Mouse (Mus musculus): ENCODE measurements around the gene Rpp25.

Rpp25 gene

DNA sequence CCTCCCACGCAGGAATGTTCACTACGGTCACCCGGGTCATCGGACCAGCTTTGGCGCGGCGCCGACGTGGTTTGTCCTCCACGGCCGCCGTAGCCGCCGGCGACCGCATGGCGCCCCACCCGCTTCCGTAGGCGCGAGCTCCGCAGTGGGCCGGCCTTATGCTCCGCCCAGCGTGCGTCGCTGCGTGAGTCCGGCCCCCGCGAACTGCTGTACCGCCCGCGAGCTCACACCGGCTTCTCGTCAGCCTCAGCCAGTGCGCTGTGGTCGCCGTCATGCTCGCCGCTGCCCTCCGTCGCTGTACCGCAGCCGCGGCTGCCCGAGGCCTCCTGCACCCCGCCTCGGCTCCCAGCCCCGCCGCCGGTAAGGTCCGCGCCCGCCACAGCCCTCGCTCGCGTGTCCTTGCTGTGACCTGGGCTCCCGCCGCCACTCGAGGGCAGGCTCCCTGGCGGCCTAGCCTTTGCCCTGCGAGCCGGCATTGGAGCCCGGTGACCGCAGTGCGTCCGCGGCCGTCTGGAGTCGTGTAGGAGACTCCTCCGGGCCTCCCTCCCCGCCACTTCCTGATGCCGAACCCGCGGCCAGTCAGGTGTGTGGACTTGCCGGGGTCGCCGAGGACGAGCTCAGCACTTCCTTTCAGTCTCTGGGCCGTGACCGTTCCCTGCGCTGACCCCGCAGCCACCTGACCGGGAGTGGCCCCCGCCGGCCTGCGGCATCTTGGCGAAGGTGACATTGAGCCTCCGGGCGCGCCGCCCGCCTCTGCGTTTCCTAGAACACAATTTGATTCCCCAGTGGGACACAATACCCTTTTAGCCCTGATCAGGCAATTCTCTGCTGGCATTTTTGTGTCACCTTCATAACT is 17.5 kb downstream of the Rpp25 start, which contains the start of gene Cox5a:
TSS of gene Cox5a (plus strand) at position 219 of the 856 bp plus-strand sequence.
- peak; percentile 95 for DNase-seq

DNA sequence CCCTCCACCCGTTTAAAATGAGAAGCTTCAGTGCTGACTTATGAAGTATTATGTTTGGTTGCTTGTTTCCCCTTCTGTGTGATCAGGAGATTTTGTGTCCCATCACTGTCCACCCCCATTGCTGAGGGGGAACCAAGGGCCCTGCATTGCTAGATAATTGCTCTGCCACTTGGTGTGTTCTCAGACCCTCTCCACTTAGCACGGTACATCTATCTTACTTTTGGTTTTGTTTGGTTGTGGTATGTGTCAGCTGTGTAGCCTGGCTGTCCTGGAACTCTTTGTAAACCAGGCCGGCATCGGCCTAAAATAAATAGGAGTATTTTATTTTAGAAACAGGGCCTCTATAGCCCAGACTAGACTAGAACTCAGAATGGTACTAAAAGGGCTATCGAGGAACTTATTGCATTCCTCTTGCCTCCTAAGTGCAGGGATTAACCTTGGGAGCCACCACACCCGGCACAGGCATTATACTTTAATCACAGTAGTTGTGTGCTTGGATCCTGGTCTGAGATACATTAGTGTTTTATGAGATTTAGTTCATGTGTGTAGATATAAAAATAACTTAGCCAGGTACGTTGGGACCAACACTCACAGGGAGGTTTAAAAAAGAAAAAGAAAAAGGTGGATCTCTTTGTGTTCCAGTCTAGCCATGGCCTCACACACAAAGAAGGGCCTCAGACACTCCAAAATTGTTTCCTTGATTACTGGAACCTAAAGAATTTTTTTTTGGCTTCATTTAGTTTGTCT is 18.5 kb downstream of the Rpp25 start:
- DNase-seq: no peak

DNA sequence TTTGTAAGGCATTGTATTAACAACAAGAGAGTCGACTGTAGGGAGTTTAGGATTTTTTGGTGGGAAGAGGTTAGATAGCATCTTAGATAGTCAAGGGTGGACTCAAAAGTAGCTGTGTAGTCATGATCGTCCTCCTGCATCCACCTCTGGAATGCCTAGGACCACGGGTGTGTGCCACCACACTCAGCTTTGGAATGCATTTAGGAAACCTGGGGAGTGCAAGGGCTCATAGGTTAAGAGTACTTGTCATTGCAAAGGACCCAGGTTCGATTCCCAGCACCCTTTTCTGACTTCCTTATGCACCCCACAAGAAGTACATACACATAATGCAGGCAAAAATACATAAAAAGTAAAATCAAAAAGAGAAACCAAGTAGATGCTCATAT is 19.0 kb downstream of the Rpp25 start:
- DNase-seq: no peak

DNA sequence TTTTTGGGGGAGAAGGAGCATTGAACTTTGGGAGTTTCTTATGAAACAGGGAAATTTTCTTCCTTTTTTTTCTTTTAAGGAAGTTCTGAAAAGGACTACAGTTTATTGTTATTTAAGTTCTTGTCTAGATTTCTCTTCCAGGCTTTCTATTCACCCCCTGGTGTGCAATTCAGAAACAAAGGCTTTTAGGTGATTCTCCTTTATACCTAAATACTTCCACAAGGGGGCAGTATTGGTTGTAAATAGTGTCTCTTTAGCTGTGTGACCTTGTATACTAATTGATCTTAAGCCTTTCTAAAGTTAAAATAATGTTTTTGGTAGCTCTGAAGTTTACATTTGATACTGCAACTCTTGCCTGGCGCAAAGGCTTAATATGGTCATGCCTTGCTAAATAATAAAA is 19.9 kb downstream of the Rpp25 start:
- DNase-seq: no peak

DNA sequence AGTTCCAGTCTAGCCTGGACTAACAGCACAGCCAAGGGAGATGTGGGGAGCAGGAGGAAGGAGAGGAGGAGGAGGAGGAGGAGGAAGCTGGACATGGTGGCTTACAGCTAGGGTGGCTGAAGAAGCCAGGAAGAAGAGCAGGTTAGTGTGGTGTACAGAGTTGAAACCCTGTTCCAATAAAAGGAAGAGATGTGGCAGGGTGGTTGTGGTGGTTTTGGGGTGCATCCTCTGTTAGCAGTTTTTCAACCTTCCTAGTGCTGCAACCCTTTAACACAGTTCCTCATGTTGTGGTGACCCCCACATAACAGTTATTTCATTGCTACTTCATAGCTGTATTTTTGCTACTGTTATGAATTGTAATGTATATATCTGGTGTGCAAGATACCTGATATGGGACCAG is 20.6 kb downstream of the Rpp25 start:
- DNase-seq: no peak

DNA sequence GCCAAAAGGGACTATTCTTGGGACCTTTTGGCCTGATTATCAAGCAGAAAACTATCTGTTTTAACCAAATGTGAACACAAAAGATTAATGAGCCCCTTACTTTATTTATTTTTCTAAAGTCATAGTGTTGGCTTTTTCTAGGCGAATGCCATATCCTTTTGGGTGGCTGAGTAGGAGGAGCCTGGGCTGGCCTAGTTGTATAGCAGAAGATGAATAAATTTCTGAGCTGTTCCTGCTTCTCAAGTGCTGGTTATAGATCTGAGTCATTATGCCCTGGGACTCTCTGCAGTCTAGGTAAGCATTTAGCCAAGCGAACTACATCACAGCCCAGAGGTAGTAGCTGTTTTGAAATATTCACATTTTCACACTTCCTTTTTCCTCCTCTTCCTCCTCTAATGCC is 21.7 kb downstream of the Rpp25 start:
- no peak for DNase-seq

DNA sequence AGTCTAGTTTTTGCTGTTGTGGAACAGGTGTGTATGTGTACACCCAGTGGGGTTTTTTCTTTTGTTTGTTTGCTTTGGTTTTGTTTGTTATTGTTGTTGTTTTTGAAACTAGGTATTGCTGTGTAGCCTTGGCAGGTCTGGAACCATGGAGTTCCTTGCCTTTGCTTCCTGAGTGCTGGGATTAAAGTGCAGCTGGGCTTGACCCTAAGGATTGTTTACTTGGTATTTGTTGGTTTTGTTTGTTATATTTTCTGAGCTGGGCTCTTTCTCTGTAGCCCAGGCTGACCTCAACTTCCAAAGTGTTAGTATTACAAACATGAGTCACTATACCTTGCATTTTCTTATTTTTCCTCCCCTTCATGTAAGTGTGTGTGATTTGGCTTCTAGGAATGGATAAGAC is 22.6 kb downstream of the Rpp25 start:
- DNase-seq: no peak

DNA sequence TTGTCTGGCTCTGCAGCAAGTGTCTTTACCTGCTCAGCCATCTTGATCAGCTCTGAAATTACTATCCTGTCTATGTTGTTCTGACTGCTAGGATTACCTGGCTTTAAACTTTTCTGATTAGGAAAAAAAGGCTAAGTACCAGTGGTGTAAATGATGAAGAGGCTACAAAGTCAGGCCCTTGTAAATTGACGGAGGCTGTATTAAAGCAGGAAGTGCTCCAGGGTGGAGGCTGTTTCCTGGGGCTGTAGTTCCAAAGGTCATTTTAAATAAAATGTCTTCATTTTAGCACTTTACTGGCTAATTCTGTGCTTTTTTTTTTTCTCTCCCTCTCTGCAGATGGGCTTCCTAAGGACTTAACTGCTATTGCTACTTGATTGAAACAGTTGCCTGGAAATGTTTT is 28.1 kb downstream of the Rpp25 start:
- no peak for DNase-seq

DNA sequence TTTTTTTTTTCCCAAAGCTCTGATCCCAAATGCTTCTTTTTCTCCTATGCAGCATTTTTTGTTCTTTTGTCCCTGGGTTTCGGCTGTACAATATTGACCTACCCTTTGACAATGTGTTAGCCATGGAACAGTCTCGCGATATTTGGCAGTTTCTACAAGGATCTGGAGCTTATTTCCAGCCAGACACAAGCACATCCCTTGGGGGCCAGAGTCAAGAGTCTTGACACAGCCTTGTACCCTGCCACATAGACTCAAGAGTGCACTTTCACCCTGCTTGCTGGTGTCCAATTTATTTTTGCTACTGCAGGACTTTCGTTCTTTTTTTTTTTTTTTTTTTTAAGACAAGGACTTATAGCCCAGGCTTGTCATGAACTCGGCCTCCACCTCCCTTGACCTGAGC is 32.5 kb downstream of the Rpp25 start:
- DNase-seq: no peak

DNA sequence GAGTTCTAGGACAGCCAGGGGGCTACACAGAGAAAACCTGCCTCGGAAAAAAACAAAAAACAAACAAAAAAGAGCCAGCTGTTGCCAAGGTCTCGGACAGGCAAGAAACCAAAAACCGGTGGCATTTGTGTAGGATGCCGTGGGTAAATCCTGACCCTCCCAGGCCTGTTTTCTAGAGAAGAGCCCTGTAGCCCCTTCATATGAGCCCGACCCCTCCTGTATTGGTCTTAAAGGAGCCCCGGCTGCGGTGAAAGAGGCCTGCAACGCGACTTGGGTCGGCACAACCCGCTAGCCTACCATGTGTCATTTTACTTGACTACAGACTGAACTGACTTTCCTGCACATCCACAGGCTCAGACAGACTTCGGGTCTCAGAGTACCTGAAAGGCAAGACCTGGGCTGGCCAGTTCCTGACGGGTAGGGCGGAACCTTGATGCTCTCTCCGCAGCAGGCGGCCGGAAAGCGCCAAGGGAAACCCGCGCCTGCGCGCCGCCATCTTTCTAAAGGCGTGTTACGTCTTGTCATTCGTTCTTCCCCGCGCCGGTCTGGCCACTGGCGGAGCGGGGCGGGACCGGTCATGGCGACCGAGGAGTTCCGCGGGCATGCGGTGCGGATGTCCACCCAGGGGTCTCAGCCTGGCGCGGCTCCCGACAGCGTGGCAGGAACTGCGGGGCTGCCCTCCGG is 33.4 kb downstream of the Rpp25 start, which contains the start of gene Fam219b:
TSS of gene Fam219b (plus strand) at position 485 of the 684 bp plus-strand sequence.
- peak; percentile 93 for DNase-seq

DNA sequence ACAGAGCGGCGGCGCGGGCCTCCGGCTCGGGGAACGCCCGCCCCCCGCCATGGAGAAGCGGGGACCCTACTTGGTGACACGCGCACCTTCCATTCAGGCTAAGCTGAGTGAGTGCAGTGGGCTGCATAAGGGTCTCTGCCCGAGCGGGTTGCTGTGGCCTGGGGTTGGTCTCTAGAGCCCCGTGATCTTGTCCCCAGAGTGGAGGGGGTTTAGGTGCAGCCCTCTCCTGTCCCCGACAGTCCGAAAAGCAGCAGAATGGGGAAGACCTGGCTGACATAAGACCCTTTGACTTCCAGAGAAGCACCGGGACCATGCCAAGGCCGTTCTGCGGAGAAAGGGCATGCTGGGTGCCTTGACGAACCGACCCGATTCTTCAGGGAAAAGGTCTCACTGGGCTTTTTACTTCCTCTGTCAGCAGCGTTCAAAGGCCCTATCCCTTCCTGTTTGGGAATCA is 33.9 kb downstream of the Rpp25 start:
- no peak for DNase-seq

DNA sequence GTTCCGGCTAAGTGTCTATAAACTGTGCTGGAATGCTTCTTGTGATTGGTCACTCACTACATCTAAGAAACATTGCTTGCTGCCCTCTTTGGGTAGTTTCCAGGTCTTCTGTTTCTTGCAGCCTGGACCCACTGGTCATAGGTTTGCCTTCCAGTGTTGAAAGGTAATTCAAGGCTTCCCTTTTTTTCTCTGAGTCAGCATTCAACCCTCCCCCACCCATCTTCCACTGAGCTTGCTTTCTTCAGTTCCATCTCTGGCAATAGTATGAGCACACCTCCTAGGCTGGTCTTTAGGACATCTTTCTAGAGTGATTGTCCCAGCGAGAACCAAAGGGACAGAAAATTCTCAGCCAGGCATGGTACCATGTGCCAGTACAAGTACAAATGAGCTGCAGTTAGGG is 35.7 kb downstream of the Rpp25 start:
- no peak for DNase-seq

DNA sequence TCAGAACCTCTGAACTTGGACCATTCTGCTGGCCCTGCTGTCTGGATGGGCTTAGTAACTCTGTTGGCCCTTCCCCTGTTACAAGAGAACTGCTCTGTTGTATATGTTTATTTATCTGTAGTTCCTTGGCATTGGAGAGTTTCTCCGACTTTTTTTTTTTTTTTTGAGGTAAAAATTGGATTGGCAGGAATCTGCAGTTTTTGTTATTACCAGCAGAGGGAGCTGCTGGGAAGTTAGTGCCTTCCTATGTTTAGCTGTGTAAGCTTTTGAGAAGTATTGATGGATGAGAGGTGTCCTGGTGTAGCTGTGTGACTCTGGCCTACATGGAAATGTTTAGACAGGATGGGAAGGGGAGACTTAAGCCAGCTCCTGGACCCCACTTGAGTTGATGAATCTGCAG is 37.5 kb downstream of the Rpp25 start:
- DNase-seq: peak; percentile 36

DNA sequence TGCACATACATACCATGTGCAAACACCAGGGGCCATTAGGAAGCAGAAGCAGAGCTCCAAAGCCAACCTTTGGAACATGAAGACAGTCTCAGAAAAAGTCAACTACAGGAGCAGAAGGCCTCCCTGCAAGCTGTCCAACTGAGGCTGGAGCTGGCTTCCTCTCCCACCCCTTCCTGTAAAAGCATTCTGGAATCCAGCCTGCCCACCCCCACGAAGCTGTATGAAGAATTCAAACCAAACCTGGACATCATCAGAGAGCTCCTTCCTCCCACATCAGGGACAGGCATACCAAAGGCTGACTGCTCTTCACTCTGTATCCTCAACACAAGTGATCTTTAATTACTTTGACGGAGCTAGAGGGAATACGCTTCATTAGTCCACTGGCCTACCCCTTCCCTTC is 40.1 kb downstream of the Rpp25 start:
- DNase-seq: no peak

DNA sequence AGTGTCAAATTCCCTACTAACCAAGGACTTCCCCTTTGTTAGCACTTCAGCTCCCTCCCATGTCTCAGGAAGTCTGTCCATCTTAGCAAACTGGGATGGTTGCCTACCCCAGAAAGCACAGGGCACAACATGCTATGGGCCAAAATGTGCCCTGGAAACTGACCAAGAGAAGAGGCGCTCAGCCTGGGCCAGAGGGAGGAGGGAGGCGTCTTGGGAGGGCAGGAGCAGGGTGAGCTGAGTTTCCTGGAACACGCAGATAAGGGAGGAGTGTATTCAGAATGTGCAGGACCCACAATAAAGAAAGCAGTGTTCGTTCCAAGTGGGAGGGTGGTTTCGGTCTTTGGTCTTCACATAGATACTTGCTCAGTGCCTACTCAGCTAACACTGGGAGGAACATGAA is 43.5 kb downstream of the Rpp25 start:
- peak; percentile 39 for DNase-seq

DNA sequence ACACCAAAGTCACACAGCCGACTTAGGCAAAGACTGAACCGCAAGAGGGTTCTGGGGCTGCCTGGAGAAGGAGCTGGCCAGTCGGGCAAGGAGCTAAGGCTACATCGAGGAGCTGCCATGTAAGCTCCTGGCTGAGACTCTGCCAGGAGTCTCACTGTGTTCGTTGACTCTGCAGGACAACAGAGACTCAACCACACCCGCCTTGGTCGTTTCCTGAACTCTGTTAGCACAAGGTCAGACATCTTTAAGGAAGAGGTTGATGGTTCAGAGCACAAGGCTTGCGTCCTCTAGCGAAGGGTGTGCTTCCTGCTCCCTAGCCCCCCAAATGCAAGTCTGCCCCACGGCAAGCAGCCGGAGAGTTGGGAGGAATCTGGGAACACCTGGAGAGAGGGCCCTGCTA is 44.0 kb downstream of the Rpp25 start:
- DNase-seq: no peak

DNA sequence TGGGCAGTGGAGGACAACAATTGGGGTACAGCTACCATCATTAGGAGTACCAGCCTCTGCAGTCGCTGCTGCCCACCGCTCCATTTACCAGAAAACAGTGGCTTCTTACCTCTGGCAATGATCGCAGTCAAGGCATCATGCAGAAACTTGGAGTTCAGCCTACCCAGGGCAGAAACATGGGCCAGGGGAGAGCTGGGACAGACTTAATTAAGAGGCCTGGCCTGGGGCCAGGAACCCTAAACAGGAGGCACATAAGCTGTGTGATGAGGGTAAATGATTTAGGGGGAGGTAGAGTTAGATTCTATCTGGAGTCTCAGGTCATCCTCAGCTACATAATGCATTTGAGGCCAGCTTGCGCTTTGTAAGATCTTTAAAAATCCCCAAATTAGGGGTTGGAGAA is 45.4 kb downstream of the Rpp25 start:
- DNase-seq: no peak

DNA sequence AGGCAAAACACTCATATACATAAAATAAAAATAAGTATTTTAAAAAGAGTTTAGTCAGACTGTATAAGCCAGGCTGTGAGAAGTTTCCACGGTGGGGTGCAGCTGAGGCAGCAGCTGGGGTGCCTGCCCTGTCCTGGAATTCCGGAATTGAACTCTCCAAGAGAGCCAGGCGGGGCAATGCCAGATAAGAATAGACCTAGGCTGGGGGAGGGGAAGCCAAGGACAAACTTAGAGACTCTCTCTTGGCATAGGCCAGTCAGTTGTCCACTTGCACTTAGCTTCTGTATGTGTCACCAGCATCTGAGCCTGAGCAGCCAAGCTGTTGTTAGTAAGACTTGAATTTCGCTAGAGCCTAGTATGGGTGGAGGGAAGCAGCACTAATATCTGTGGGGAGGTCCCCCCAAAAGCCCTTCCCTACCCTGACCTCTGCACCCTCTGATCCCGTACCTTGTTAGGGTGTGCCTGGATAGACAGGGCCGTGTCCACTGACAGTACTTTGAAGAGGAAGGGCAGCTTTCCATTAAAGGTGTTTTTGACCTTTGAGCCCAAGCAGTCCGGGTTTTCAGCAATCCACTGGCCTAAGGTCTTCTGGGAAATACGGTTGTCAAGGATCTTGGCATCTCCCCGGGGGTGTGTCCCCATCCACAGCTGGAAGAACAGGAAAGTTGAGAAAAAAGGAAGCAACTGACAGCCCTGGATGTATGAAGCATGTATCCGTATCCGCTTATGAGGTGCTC is 46.5 kb downstream of the Rpp25 start:
- DNase-seq: no peak

DNA sequence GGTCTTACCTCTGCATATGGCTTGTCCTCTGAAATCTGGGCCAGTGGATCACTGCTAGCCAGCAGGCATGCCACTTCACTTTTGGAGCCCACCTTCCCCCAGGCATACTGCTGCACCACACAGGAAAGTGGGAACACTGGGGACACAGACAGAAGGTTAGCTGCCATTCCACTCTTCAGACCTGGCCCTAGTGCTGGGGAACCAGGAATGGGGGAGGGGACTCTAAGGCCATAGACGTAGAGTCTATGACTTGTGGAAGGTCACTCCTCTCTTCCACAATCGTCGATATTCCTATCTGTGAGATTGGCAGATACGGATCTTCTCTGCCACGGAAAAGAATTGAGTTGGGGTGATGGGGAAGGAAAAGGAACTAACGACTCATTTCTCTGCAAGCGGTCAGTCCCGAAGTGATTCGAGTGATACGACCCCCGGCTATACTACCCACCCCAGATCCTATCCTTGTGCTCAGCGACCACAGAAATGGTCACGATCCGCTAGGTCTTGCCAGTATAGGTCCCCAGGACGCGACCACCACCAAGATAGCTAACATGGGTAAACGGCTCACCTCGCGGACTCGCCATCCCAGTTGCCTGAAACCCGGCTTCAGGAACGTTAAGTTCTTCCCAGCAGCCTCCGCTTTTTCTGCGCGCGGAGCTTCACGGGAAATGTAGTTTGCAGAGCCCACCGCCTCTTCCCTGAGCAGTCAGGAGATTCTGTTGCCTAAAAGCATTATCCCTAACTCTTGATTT is 48.5 kb downstream of the Rpp25 start, which contains the start of gene Mpi:
TSS of gene Mpi (minus strand) at position 625 of the 749 bp plus-strand sequence.
- peak; percentile 66 for DNase-seq

DNA sequence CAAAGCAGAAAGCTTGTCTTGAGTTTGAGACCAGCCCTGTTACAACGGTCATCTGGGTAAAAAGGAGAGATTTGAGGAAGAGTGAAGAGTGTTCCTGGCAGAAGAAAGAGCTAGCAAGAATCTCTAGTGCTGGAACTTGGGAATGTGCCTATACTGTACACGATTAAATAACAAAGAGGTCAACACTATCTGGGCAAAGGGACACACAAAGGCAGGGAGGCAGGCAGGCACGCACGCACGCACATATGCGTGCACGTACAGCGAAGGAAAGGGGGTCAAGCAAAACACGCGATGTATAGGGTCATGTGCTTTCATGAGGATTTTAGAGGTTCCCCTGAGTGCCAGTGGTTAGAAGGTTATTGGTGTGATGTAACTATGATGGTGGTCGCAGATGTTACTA is 49.3 kb downstream of the Rpp25 start:
- DNase-seq: no peak

DNA sequence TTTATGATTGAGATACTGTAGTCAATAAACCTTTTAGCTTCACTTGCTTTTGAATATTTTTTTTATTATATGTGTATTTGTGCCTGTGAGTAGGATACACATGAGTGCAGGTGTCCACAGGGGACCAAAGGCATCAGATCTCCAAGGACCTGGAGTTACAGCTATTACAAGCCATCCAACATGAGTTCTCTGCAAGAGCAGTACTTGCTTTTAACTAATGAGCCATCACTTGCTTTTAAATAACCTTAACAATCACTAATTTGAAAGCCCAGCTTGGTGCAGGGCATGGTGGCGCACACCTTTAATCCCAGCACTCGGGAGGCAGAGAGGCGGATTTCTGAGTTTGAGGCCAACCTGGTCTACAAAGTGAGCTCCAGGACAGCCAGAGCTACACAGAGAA is 50.9 kb downstream of the Rpp25 start:
- no peak for DNase-seq
